Mouse (Mus musculus): ENCODE measurements at regions not wholly inside any gene's neighbourhood (a gene's known extent, or its start where the extent isn't known, plus 50 kb on each side); places are given as distances from the start of the nearest gene placed in this dataset.
"Not testable (repeated sequence)": the region's sequence is repeated elsewhere in the genome, so short reads cannot be mapped to it uniquely, and the experiment has no call there.

DNA sequence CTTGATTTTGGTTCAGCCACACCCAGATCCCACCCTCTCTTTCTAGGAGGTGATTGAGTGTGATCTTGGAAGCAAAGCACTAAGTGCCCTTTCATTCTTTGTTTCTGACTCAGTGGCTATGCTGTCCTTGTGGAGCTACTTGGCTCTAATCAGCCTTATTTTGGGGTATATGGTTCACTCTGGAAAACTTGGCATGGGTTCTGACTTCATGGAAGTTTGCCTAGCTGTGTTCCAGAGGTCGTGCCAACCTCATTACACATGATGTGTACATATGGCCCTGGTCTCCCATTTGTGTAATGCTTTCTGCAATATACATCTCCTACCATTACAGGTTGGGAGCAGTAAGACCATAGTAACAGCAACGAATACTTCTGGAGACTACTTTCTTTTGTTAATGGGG lies 199.9 kb upstream of the Pbx1 start:
- H3K4me2 ChIP-seq (ENCODE audit: low read depth, severe bottlenecking): no peak overlapping the region
- no peak overlapping the region for H3K9ac ChIP-seq (ENCODE audit: low read length)
- 85% methylated on average over 2 of the region's 2 CpGs for WGBS
- no peaks in the 10 kb centered on the region for H3K9me3 ChIP-seq (ENCODE audit: control insufficient read depth, low read length)
- H3K27ac ChIP-seq (replicated peaks; ENCODE audit: low read depth, low read length): no peak overlapping the region
- no peaks in the 10 kb centered on the region for H3K4me1 ChIP-seq (ENCODE audit: control insufficient read depth, insufficient read depth, low read length)
- no peaks in the 10 kb centered on the region for H3K27me3 ChIP-seq (ENCODE audit: control insufficient read depth, insufficient read depth, low read length)
- H3K4me3 ChIP-seq (ENCODE audit: low read depth, low read length): no peak overlapping the region
- no peaks in the 10 kb centered on the region for H3K36me3 ChIP-seq (ENCODE audit: control insufficient read depth, insufficient read depth, low read length)
- ATAC-seq (ENCODE audit: insufficient number of reproducible peaks, low FRiP score, low TSS enrichment, low read depth) (no peak), DNase-seq (ENCODE audit: low spot score) (no peak)

DNA sequence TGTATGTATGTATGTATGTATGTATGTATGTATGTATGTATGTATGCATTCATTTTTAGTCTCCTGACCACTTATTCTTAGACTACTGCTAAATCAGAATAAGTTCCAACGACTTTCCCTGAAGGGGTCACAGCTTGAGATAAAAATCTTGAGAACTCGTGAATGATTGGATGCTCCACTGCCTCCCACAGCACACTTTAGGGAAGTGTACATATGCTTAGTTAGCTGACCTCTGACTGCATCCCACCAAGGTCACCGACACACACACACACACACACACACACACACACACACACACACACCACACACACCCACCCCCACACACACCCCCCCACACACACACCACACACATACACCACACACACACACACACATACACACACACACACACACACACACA lies 169.9 kb upstream of the Pbx1 start:
- H3K9me3 ChIP-seq (ENCODE audit: control insufficient read depth, low read length); H3K27me3 ChIP-seq (ENCODE audit: control insufficient read depth, insufficient read depth, low read length); DNase-seq (ENCODE audit: low spot score); H3K4me2 ChIP-seq (ENCODE audit: low read depth, severe bottlenecking); H3K9ac ChIP-seq (ENCODE audit: low read length); H3K4me3 ChIP-seq (ENCODE audit: low read depth, low read length); H3K4me1 ChIP-seq (ENCODE audit: control insufficient read depth, insufficient read depth, low read length); ATAC-seq (ENCODE audit: insufficient number of reproducible peaks, low FRiP score, low TSS enrichment, low read depth); H3K27ac ChIP-seq (replicated peaks; ENCODE audit: low read depth, low read length); H3K36me3 ChIP-seq (ENCODE audit: control insufficient read depth, insufficient read depth, low read length): not testable (repeated sequence)
- 75% methylated on average over 3 of the region's 3 CpGs for WGBS

DNA sequence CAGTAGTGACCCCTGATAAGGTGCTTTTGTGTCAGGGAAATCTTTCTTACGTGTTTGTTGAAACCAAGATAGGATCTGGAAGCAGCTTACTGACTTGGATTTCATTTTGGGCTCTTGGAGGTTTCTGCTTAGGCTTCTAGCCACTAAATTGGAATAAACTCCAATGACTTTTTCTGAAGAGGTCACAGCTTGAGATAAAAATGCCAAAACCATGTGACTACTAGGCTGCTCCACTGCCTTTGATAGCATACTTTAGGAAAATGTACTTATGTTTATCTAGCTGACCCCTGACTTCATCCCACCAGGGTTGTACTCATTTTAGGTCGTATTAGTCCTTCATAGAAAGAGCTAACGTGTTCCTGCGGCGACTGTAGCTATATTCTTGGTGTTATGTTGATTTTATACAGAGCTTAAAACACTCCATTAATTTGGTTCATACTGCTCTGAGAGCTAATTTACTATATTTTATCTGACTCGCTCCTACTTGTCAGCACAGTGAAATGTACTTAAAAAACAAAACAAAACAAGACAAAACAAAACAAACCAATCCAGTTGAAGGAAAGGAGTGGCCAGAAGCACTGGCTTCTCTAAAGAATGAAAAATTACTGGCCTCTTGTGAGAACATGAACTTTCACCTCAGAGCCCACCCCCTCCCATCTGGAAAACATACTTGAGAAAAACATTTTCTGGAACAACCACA lies 168.5 kb upstream of the Pbx1 start:
- no peak overlapping the region for H3K4me2 ChIP-seq (ENCODE audit: low read depth, severe bottlenecking)
- ATAC-seq (ENCODE audit: insufficient number of reproducible peaks, low FRiP score, low TSS enrichment, low read depth) (no peak), DNase-seq (ENCODE audit: low spot score) (no peak)
- H3K27ac ChIP-seq (replicated peaks; ENCODE audit: low read depth, low read length): no peak overlapping the region
- H3K9ac ChIP-seq (ENCODE audit: low read length): no peak overlapping the region
- no peaks in the 10 kb centered on the region for H3K36me3 ChIP-seq (ENCODE audit: control insufficient read depth, insufficient read depth, low read length)
- no peak overlapping the region for H3K4me3 ChIP-seq (ENCODE audit: low read depth, low read length)
- no peaks in the 10 kb centered on the region for H3K27me3 ChIP-seq (ENCODE audit: control insufficient read depth, insufficient read depth, low read length)
- H3K4me1 ChIP-seq (ENCODE audit: control insufficient read depth, insufficient read depth, low read length): 0 out of 2 replicates have a peak, but pooled peaks cover 7% of the 10 kb centered on the region
- WGBS: 80% methylated on average over 6 of the region's 6 CpGs
- H3K9me3 ChIP-seq (ENCODE audit: control insufficient read depth, low read length): no peaks in the 10 kb centered on the region

DNA sequence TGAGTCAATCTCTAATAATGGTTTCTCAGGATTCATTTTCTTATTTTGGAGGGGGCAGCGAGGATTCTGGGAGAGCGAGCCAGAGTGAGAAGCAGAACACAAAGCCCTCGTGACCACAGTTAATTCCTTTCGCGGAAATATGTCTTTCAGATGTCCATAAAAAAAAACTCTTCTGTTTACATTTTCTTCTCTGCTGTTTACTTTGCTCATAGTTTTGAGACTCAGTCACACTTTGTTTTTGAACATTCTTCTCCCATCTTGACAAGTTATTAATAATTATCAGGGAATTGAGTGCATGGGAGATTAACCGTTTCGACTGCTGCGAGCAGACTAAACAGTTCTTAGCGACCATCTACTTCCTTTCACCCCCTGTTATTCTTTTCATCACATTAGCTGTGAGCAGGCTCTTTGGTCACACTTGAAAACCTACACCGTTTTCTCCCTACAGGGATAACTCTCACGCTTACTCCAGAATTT lies 166.2 kb upstream of the Pbx1 start:
- Histone ChIP-seq H3K36me3 (ENCODE audit: control insufficient read depth, insufficient read depth, low read length) (no peaks in the 10 kb centered on the region), H3K4me1 (ENCODE audit: control insufficient read depth, insufficient read depth, low read length) (0 out of 2 replicates have a peak, but pooled peaks cover 7% of the 10 kb centered on the region), H3K4me2 (ENCODE audit: low read depth, severe bottlenecking) (no peak overlapping the region), H3K27me3 (ENCODE audit: control insufficient read depth, insufficient read depth, low read length) (no peaks in the 10 kb centered on the region), H3K9me3 (ENCODE audit: control insufficient read depth, low read length) (no peaks in the 10 kb centered on the region), H3K9ac (ENCODE audit: low read length) (no peak overlapping the region), H3K4me3 (ENCODE audit: low read depth, low read length) (no peak overlapping the region), H3K27ac (replicated peaks; ENCODE audit: low read depth, low read length) (no peak overlapping the region)
- DNase-seq (ENCODE audit: low spot score): peak; percentile 23
- no peak for ATAC-seq (ENCODE audit: insufficient number of reproducible peaks, low FRiP score, low TSS enrichment, low read depth)
- 32% methylated on average over 11 of the region's 11 CpGs for WGBS

DNA sequence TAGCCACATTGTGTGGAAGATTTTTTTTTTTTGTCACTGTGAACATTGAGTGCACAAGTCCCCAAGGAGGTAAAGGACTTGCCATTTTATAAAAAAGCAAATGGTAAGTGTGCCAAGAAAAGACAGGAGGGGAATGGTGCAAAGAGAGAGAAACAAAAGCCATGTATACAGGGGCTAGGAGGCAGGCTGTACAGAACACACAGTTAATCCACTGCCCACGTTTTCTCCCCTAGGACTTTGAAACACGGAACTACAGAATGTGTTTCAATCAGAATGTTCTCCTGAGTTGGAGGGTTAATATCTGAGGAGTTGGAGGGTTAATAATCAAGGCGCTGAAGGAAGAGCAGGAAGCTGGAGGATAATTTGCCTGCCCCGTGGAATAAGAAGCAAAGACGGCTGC lies 165.4 kb upstream of the Pbx1 start:
- 33% methylated on average over 5 of the region's 5 CpGs for WGBS
- no peak overlapping the region for H3K4me2 ChIP-seq (ENCODE audit: low read depth, severe bottlenecking)
- peak; percentile 20 for DNase-seq (ENCODE audit: low spot score)

DNA sequence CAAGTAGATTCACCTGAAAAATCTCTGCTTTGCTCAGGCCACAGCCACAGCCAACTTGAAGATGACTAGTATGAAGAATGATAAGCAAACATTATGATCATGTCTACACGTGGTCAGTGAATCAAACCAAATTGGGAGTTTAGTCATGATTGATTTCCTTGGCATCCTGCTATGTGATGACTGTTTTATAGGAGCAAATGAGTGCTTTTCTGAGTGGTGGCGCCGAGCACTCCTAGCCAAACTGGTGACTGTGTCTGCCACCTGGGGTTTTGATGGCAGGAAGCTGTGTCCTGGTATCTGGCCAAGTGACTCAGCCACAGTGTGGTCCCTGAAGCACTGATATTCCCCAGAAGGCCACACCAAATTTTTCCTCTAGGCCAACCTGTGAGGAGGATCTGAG lies 152.1 kb upstream of the Pbx1 start:
- H3K9me3 ChIP-seq (ENCODE audit: control insufficient read depth, low read length): no peaks in the 10 kb centered on the region
- H3K27me3 ChIP-seq (ENCODE audit: control insufficient read depth, insufficient read depth, low read length): no peaks in the 10 kb centered on the region
- H3K27ac ChIP-seq (replicated peaks; ENCODE audit: low read depth, low read length): no peak overlapping the region
- WGBS: 53% methylated on average over 3 of the region's 3 CpGs
- no peaks in the 10 kb centered on the region for H3K36me3 ChIP-seq (ENCODE audit: control insufficient read depth, insufficient read depth, low read length)
- no peak overlapping the region for H3K4me3 ChIP-seq (ENCODE audit: low read depth, low read length)
- H3K4me1 ChIP-seq (ENCODE audit: control insufficient read depth, insufficient read depth, low read length): no peaks in the 10 kb centered on the region
- ATAC-seq (ENCODE audit: insufficient number of reproducible peaks, low FRiP score, low TSS enrichment, low read depth): no peak
- no peak for DNase-seq (ENCODE audit: low spot score)
- H3K9ac ChIP-seq (ENCODE audit: low read length): no peak overlapping the region
- no peak overlapping the region for H3K4me2 ChIP-seq (ENCODE audit: low read depth, severe bottlenecking)

More for the DNA sequence above, 165.4 kb upstream of the Pbx1 start:
- Histone ChIP-seq H3K27ac (replicated peaks; ENCODE audit: low read depth, low read length) (no peak overlapping the region), H3K4me1 (ENCODE audit: control insufficient read depth, insufficient read depth, low read length) (0 out of 2 replicates have a peak, but pooled peaks cover 7% of the 10 kb centered on the region), H3K36me3 (ENCODE audit: control insufficient read depth, insufficient read depth, low read length) (no peaks in the 10 kb centered on the region), H3K9ac (ENCODE audit: low read length) (no peak overlapping the region), H3K4me3 (ENCODE audit: low read depth, low read length) (no peak overlapping the region), H3K27me3 (ENCODE audit: control insufficient read depth, insufficient read depth, low read length) (no peaks in the 10 kb centered on the region), H3K9me3 (ENCODE audit: control insufficient read depth, low read length) (no peaks in the 10 kb centered on the region)
- no peak for ATAC-seq (ENCODE audit: insufficient number of reproducible peaks, low FRiP score, low TSS enrichment, low read depth)

DNA sequence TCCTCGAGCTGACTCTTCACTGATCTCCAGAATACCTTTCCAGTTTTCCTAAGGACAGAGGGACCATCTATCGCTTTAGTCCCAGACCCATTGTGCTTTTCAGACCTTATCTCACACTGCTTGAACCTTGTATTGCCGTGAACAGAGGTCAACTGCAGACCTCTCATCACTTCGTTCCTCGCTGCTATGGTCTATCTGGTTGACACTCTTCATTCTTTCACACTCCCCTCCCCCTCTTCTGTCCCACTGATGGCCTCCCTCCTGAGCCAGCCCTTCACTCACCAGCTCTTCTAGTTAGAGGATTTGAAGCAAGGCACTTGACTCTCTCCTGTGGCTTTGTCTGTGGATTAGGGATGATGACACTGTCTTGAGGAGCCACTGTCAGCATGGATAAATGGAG lies 150.4 kb upstream of the Pbx1 start:
- DNase-seq (ENCODE audit: low spot score): no peak
- no peak overlapping the region for H3K4me2 ChIP-seq (ENCODE audit: low read depth, severe bottlenecking)
- 75% methylated on average over 5 of the region's 5 CpGs for WGBS

DNA sequence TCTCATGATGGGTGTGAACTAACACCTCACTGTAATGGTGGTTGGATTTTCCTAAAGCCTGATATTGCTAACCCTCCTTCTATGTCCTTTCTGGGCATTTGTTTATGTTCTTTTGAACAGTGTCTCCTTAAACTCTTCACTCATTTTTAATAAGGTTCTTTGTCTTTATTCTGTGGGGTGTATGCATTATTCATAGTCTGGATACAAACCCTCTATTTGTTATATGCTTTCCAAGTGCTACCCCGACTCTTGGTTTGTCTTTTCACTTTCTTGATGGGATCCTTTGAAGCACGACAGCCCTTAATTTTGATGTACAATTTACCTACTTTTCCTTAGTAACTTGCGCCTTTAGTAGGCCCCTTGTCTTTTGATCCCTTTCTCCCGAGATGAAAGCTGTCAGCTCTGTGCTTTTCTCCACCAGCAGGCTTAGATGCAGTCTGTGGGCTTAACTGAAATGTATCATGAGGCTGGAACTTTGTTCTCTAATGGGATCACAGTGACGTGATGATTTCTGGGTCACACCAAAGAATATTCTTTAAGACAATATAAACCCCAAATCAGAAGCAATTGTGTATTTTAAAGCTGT lies 138.0 kb upstream of the Pbx1 start:
- no peak for DNase-seq (ENCODE audit: low spot score)
- Histone ChIP-seq H3K4me2 (ENCODE audit: low read depth, severe bottlenecking) (no peak overlapping the region), H3K9me3 (ENCODE audit: control insufficient read depth, low read length) (no peaks in the 10 kb centered on the region), H3K9ac (ENCODE audit: low read length) (no peak overlapping the region), H3K27me3 (ENCODE audit: control insufficient read depth, insufficient read depth, low read length) (no peaks in the 10 kb centered on the region), H3K36me3 (ENCODE audit: control insufficient read depth, insufficient read depth, low read length) (no peaks in the 10 kb centered on the region), H3K27ac (replicated peaks; ENCODE audit: low read depth, low read length) (no peak overlapping the region), H3K4me3 (ENCODE audit: low read depth, low read length) (no peak overlapping the region), H3K4me1 (ENCODE audit: control insufficient read depth, insufficient read depth, low read length) (no peaks in the 10 kb centered on the region)
- 49% methylated on average over 5 of the region's 5 CpGs for WGBS
- no peak for ATAC-seq (ENCODE audit: insufficient number of reproducible peaks, low FRiP score, low TSS enrichment, low read depth)

More for the DNA sequence above, 150.4 kb upstream of the Pbx1 start:
- Histone ChIP-seq H3K27ac (replicated peaks; ENCODE audit: low read depth, low read length) (no peak overlapping the region), H3K4me3 (ENCODE audit: low read depth, low read length) (no peak overlapping the region), H3K36me3 (ENCODE audit: control insufficient read depth, insufficient read depth, low read length) (no peaks in the 10 kb centered on the region), H3K9ac (ENCODE audit: low read length) (no peak overlapping the region), H3K27me3 (ENCODE audit: control insufficient read depth, insufficient read depth, low read length) (no peaks in the 10 kb centered on the region), H3K9me3 (ENCODE audit: control insufficient read depth, low read length) (no peaks in the 10 kb centered on the region), H3K4me1 (ENCODE audit: control insufficient read depth, insufficient read depth, low read length) (no peaks in the 10 kb centered on the region)
- ATAC-seq (ENCODE audit: insufficient number of reproducible peaks, low FRiP score, low TSS enrichment, low read depth): no peak
